Mouse (Mus musculus) lung, adult 2 months (tissue): ENCODE measurements around the gene Hyal1.

ENCODE experiments used
- CTCF ChIP-seq: fragments of 200-500 bp; IDR thresholded peaks from 2 replicates; pipeline ENCODE4 v1.5.1; 2011; ENCODE audit warnings: mild to moderate bottlenecking, low read length, control low read depth; ENCODE audit not compliant: insufficient read depth
- POLR2A ChIP-seq: fragments of 200-500 bp; IDR thresholded peaks from 2 replicates; pipeline ENCODE4 v1.6.1; 2011; ENCODE audit warnings: low read depth, mild to moderate bottlenecking, control low read depth, low read length, borderline replicate concordance; ENCODE audit errors: extremely low read depth

- TF ChIP-seq CTCF (no peak), POLR2A (no peak)
Observed at GRCm38 (mm10) chr9:107539940-107540339, 36.8 kb upstream of the Hyal1 start.
